ENCODE assay signal across 18 mouse cellular contexts in the genomic region with DNA sequence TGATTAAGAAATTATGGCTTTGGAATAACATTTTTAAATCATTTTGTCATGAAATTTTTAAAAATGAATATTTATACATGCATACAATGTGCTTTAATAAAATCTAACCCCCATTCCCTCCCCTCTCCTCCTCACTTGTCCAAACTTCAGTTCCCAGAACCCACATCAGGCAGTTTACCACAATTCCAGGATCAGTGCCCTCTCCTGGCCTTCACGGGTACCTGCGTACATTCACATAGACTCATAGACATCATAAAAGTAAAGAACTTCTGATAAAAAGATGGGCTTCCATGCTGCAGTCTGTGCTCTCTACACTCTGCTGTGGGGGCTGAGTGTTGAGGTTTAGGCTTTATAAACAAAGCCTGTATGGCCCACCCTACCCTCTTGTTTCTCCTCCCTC. TPM values are rescaled to one million over a fixed set of nuclear protein-coding genes. Genes with fewer than 3 reads are reported as not detected.
DNase-seq lines count a peak whose midpoint lies in the region; ATAC-seq and TF ChIP-seq lines count a peak whose summit lies in the region.
"Had no signal": no experiment of that assay in that cellular context is flagged by ENCODE, and none has a peak within 500 bp of the region (broad histone marks: within the 10 kb centered on the region; RNA-seq: fewer than 3 reads in every experiment).

No protein-coding gene starts in this region.

- H3K4me1 ChIP-seq in forebrain, postnatal 0 days (ENCODE audit: insufficient read depth) = no peaks in the 10 kb centered on the region
- H3K4me1 ChIP-seq in forebrain, embryonic 15.5 days = no peaks in the 10 kb centered on the region
- no peaks in the 10 kb centered on the region for H3K4me1 ChIP-seq in liver, postnatal 0 days (ENCODE audit: insufficient read depth)
- H3K4me1 ChIP-seq: embryonic facial prominence, embryonic 15.5 days; hindbrain, embryonic 12.5 days; liver, embryonic 15.5 days; midbrain, embryonic 13.5 days; neural tube, embryonic 13.5 days had no signal

- H3K27me3 ChIP-seq in forebrain, postnatal 0 days (ENCODE audit: insufficient read depth, low read length) = no peaks in the 10 kb centered on the region
- H3K27me3 ChIP-seq in forebrain, embryonic 15.5 days = no peaks in the 10 kb centered on the region
- no peaks in the 10 kb centered on the region for H3K27me3 ChIP-seq in liver, postnatal 0 days (ENCODE audit: insufficient read depth, low read length)
- H3K27me3 ChIP-seq: embryonic facial prominence, embryonic 15.5 days; hindbrain, embryonic 12.5 days; liver, embryonic 15.5 days; midbrain, embryonic 13.5 days; neural tube, embryonic 13.5 days had no signal

- peak; percentile 61 for TF ChIP-seq CTCF in forebrain, postnatal 0 days (IDR thresholded peaks at IDR 0.05; ENCODE audit: low read depth)
- peak; percentile 48 for TF ChIP-seq CTCF in liver, postnatal 0 days (IDR thresholded peaks at IDR 0.05; ENCODE audit: low read depth)

- H3K4me2 ChIP-seq in forebrain, postnatal 0 days (ENCODE audit: low read depth) = no peak overlapping the region
- no peak overlapping the region for H3K4me2 ChIP-seq in forebrain, embryonic 15.5 days (replicated peaks)
- no peak overlapping the region for H3K4me2 ChIP-seq in liver, postnatal 0 days (ENCODE audit: low read depth, low read length)
- H3K4me2 ChIP-seq: embryonic facial prominence, embryonic 15.5 days; heart, embryonic 11.5 days; hindbrain, embryonic 12.5 days; liver, embryonic 15.5 days; midbrain, embryonic 13.5 days; neural tube, embryonic 13.5 days had no signal

- no peak for DNase-seq in forebrain, postnatal 0 days
- no peak for DNase-seq in liver, postnatal 0 days
- DNase-seq in liver (no peak), ES-CJ7 (ENCODE audit: low read depth, low spot score) (peak; percentile 48)
- no peak for DNase-seq in layer of hippocampus, adult 18-20 months (ENCODE audit: low spot score in 2 of 2)
- no peak for DNase-seq in thymus, postnatal 14 days
- DNase-seq: cerebellum, adult 9-10 months; kidney, postnatal 10 days; layer of hippocampus, postnatal 36 days had no signal

- no peak for TF ChIP-seq EP300 in liver, postnatal 0 days (IDR thresholded peaks at IDR 0.05; ENCODE audit: low read depth)

- H3K36me3 ChIP-seq in forebrain, postnatal 0 days (ENCODE audit: insufficient read depth) = no peaks in the 10 kb centered on the region
- H3K36me3 ChIP-seq in forebrain, embryonic 15.5 days = no peaks in the 10 kb centered on the region
- peaks cover 22% of the 10 kb centered on the region for H3K36me3 ChIP-seq in liver, postnatal 0 days (replicated peaks; ENCODE audit: insufficient read depth, low read length)
- H3K36me3 ChIP-seq: embryonic facial prominence, embryonic 15.5 days had no signal

- no peak overlapping the region for H3K27ac ChIP-seq in forebrain, postnatal 0 days (ENCODE audit: low read depth, low read length)
- no peak overlapping the region for H3K27ac ChIP-seq in forebrain, embryonic 15.5 days (replicated peaks)
- H3K27ac ChIP-seq in liver, postnatal 0 days (ENCODE audit: low read depth) = no peak overlapping the region
- H3K27ac ChIP-seq: embryonic facial prominence, embryonic 15.5 days; hindbrain, embryonic 12.5 days; liver, embryonic 15.5 days; midbrain, embryonic 13.5 days; neural tube, embryonic 13.5 days had no signal

- no peaks in the 10 kb centered on the region for H3K9me3 ChIP-seq in forebrain, postnatal 0 days (ENCODE audit: low read length)
- H3K9me3 ChIP-seq in forebrain, embryonic 15.5 days = no peaks in the 10 kb centered on the region
- no peaks in the 10 kb centered on the region for H3K9me3 ChIP-seq in liver, postnatal 0 days (ENCODE audit: low read length)
- H3K9me3 ChIP-seq: embryonic facial prominence, embryonic 15.5 days; hindbrain, embryonic 12.5 days; liver, embryonic 15.5 days; midbrain, embryonic 13.5 days; neural tube, embryonic 13.5 days had no signal

- no peak overlapping the region for H3K4me3 ChIP-seq in forebrain, postnatal 0 days (ENCODE audit: low read depth, low read length)
- no peak overlapping the region for H3K4me3 ChIP-seq in forebrain, embryonic 15.5 days
- no peak overlapping the region for H3K4me3 ChIP-seq in liver, postnatal 0 days (ENCODE audit: low read depth, low read length)
- H3K4me3 ChIP-seq: embryonic facial prominence, embryonic 15.5 days; hindbrain, embryonic 12.5 days; liver, embryonic 15.5 days; midbrain, embryonic 13.5 days; neural tube, embryonic 13.5 days had no signal

- 85% methylated on average over 2 of the region's 2 CpGs for WGBS in forebrain, postnatal 0 days
- WGBS in forebrain, embryonic 15.5 days = 79% methylated on average over 2 of the region's 2 CpGs
- 76% methylated on average over 2 of the region's 2 CpGs for WGBS in liver, postnatal 0 days (ENCODE audit: insufficient replicate concordance)

- H3K9ac ChIP-seq in forebrain, postnatal 0 days = no peak overlapping the region
- H3K9ac ChIP-seq in forebrain, embryonic 15.5 days (replicated peaks) = no peak overlapping the region
- no peak overlapping the region for H3K9ac ChIP-seq in liver, postnatal 0 days (replicated peaks)
- H3K9ac ChIP-seq: embryonic facial prominence, embryonic 15.5 days; hindbrain, embryonic 12.5 days; liver, embryonic 15.5 days; midbrain, embryonic 13.5 days had no signal

- 0 out of 2 replicates have a peak, but pooled peaks have one; percentile 13 for ATAC-seq in forebrain, postnatal 0 days
- no peak for ATAC-seq in forebrain, embryonic 15.5 days (replicated peaks)
- ATAC-seq in liver, postnatal 0 days = no peak
- 0 out of 2 replicates have a peak, but pooled peaks have one; percentile 51 for ATAC-seq in erythroid progenitor cell, adult 5-6 weeks (replicated peaks; ENCODE audit: low FRiP score, poor library complexity, severe bottlenecking)
- ATAC-seq: CD4-positive, CD25-positive, alpha-beta regulatory T cell, adult 4 months; midbrain, embryonic 13.5 days had no signal

RNA-seq across cellular contexts. Expression of a gene that starts 17.1 kb away (rescaled TPM):
- total RNA-seq in forebrain, postnatal 0 days (2014; rRNA removed) = 10.1 and 11.5 TPM in 2 replicates
- polyA plus RNA-seq in forebrain, postnatal 0 days (2015; fragmentation: Nextera tagmentation; extraction: Ambion mirVana) = 7.3 and 8.3 TPM in 2 replicates
- 8.9 and 10.6 TPM in 2 replicates for polyA plus RNA-seq in forebrain, embryonic 15.5 days (2015; fragmentation: Nextera tagmentation; extraction: Ambion mirVana)
- 8.2 and 9.7 TPM in 2 replicates for polyA plus RNA-seq in liver, postnatal 0 days (2015; fragmentation: Nextera tagmentation; extraction: Ambion mirVana)
- 27.2 and 36.0 TPM in 2 replicates for total RNA-seq in erythroid progenitor cell, adult 5-6 weeks (2015; ENCODE audit: low replicate concordance)
- 49.9 and 78.3 TPM in 2 replicates for total RNA-seq in erythroid progenitor cell, adult 5-6 weeks (2017; ENCODE audit: low replicate concordance)
- total RNA-seq in layer of hippocampus, adult 18-20 months (2021) = 1 to 10 TPM; 1.4 to 2.1 TPM

RNA-seq across cellular contexts. Expression of a gene that starts 48.1 kb away (rescaled TPM):
- total RNA-seq in forebrain, postnatal 0 days (2014; rRNA removed) = 5.4 and 6.1 TPM in 2 replicates
- polyA plus RNA-seq in forebrain, postnatal 0 days (2015; fragmentation: Nextera tagmentation; extraction: Ambion mirVana) = 2.7 and 3.8 TPM in 2 replicates
- 9.0 and 9.8 TPM in 2 replicates for polyA plus RNA-seq in forebrain, embryonic 15.5 days (2015; fragmentation: Nextera tagmentation; extraction: Ambion mirVana)
- 4.2 and 4.5 TPM in 2 replicates for polyA plus RNA-seq in liver, postnatal 0 days (2015; fragmentation: Nextera tagmentation; extraction: Ambion mirVana)
- 15.9 and 20.1 TPM in 2 replicates for total RNA-seq in erythroid progenitor cell, adult 5-6 weeks (2015; ENCODE audit: low replicate concordance)
- total RNA-seq in erythroid progenitor cell, adult 5-6 weeks (2017; ENCODE audit: low replicate concordance) = 5.8 and 71.1 TPM in 2 replicates
- total RNA-seq in layer of hippocampus, adult 18-20 months (2021) = 1 to 10 TPM; 3.6 to 5.0 TPM

RNA-seq across cellular contexts. Expression of a gene that starts 48.1 kb away (rescaled TPM):
- 232 and 251 TPM in 2 replicates for total RNA-seq in forebrain, postnatal 0 days (2014; rRNA removed)
- polyA plus RNA-seq in forebrain, postnatal 0 days (2015; fragmentation: Nextera tagmentation; extraction: Ambion mirVana) = 271 and 275 TPM in 2 replicates
- 272 and 287 TPM in 2 replicates for polyA plus RNA-seq in forebrain, embryonic 15.5 days (2015; fragmentation: Nextera tagmentation; extraction: Ambion mirVana)
- 19.0 and 20.7 TPM in 2 replicates for polyA plus RNA-seq in liver, postnatal 0 days (2015; fragmentation: Nextera tagmentation; extraction: Ambion mirVana)
- 16.8 and 19.1 TPM in 2 replicates for total RNA-seq in erythroid progenitor cell, adult 5-6 weeks (2015; ENCODE audit: low replicate concordance)
- 23.0 and 32.5 TPM in 2 replicates for total RNA-seq in erythroid progenitor cell, adult 5-6 weeks (2017; ENCODE audit: low replicate concordance)
- total RNA-seq in layer of hippocampus, adult 18-20 months (2021) = 1 to 10 TPM; 9.1 to 9.7 TPM

Comparison
In these comparisons a context has a peak if more than half of its experiments do, and no peak if none do; other contexts are left out.
1. ATAC-seq: peak in forebrain, postnatal 0 days (single experiment) and erythroid progenitor cell, adult 5-6 weeks (single experiment); none in forebrain, embryonic 15.5 days (single experiment) and liver, postnatal 0 days (single experiment).